Mouse (Mus musculus): ENCODE data around the gene Myt1. TPM values are rescaled to one million over a fixed set of nuclear protein-coding genes. Genes with fewer than 3 reads are reported as not detected.
A peak's percentile ranks its signal among the peaks of the same experiment; 100 is the strongest.

Gene Myt1
- total and polyA plus RNA-seq, 2 experiments from 2014 or later: 7.6 to 57.4 TPM

DNA sequence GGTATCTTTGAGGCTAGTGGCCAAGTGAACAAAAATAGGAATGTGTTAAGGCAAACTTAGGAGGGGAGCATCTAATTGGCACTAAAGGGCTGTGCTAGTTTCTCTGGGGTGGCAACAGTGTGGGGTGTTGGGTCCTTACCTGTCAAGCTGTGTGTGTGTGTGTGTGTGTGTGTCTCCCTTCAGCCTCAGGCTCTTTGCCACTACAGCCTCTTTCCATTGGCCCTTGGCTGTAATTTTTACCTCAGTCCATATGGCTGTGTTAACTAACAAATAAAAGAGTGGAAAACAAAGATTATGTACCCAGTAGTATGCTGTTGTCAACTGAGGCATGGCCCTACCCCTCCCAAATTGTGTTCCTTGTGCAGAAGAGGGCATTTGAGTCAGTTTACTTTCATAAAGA, 5.3 kb downstream of the Myt1 start:
- no peak for ATAC-seq (ENCODE audit: low FRiP score)
- H3K36me3 ChIP-seq (ENCODE audit: insufficient read depth, low read length): no peaks in the 10 kb centered on the region
- H3K27me3 ChIP-seq (ENCODE audit: insufficient read depth, low read length): no peaks in the 10 kb centered on the region
- H3K4me2 ChIP-seq (ENCODE audit: low read depth, low read length, poor library complexity, severe bottlenecking): peak overlapping the region; percentile 76
- H3K4me3 ChIP-seq (ENCODE audit: low read depth, low read length): peak overlapping the region; percentile 55
- peak overlapping the region; percentile 70; the same call in 1 of the 2 replicates for H3K9ac ChIP-seq (replicated peaks; ENCODE audit: low read length, poor library complexity, severe bottlenecking)
- H3K4me1 ChIP-seq (ENCODE audit: insufficient read depth, low read length): peaks cover 22% of the 10 kb centered on the region
- no peak for DNase-seq (ENCODE audit: low spot score)
- TF ChIP-seq CTCF (IDR thresholded peaks at IDR 0.05): no peak
- 0 out of 2 replicates have a peak overlapping the region, but pooled peaks have one; percentile 1 for H3K27ac ChIP-seq (ENCODE audit: low read depth, low read length)
- H3K9me3 ChIP-seq (ENCODE audit: low read length): no peaks in the 10 kb centered on the region

- TF ChIP-seq CTCF (IDR thresholded peaks at IDR 0.05): no peak
- H3K27me3 ChIP-seq (ENCODE audit: insufficient read depth, low read length): no peaks in the 10 kb centered on the region
- H3K9ac ChIP-seq (replicated peaks; ENCODE audit: low read length, poor library complexity, severe bottlenecking): 0 out of 2 replicates have a peak overlapping the region, but pooled peaks have one; percentile 13
- WGBS: 61% methylated on average over 2 of the region's 2 CpGs
- H3K4me1 ChIP-seq (ENCODE audit: insufficient read depth, low read length): peaks cover 17% of the 10 kb centered on the region
- DNase-seq (ENCODE audit: low spot score) (no peak), ATAC-seq (ENCODE audit: low FRiP score) (no peak)
- H3K36me3 ChIP-seq (ENCODE audit: insufficient read depth, low read length): no peaks in the 10 kb centered on the region
- H3K4me2 ChIP-seq (ENCODE audit: low read depth, low read length, poor library complexity, severe bottlenecking): peak overlapping the region; percentile 76
- no peaks in the 10 kb centered on the region for H3K9me3 ChIP-seq (ENCODE audit: low read length)
- peak overlapping the region; percentile 55 for H3K4me3 ChIP-seq (ENCODE audit: low read depth, low read length)
- no peak overlapping the region for H3K27ac ChIP-seq (ENCODE audit: low read depth, low read length)
Observed at GRCm38 (mm10) chr2:181769397-181769796, 6.3 kb downstream of the Myt1 start.

DNA sequence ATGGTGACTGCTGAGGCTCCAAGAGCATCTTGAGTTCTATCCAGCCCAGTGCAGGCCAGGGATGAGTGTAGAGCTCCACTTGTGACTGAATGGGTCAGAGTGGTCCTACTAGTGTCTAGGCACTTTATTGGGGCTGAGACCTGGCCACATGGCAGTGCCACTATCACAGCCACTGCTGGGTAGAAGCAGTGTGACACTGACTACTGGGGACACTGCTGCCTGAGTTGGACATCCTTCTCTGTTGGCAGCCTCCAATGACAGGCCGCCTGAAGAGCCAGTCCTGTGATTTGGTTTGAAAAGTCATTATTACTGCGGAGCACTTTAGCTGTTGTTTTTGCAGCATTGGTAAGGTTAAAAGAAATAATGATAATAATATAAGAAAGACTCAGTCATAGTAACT, 10.1 kb downstream of the Myt1 start:
- no peak for ATAC-seq (ENCODE audit: low FRiP score)
- Histone ChIP-seq H3K4me2 (ENCODE audit: low read depth, low read length, poor library complexity, severe bottlenecking) (no peak overlapping the region), H3K36me3 (ENCODE audit: insufficient read depth, low read length) (no peaks in the 10 kb centered on the region), H3K27me3 (ENCODE audit: insufficient read depth, low read length) (no peaks in the 10 kb centered on the region), H3K27ac (ENCODE audit: low read depth, low read length) (0 out of 2 replicates have a peak overlapping the region, but pooled peaks have one; percentile 12), H3K4me3 (ENCODE audit: low read depth, low read length) (no peak overlapping the region), H3K9me3 (ENCODE audit: low read length) (no peaks in the 10 kb centered on the region), H3K4me1 (ENCODE audit: insufficient read depth, low read length) (peaks cover 12% of the 10 kb centered on the region), H3K9ac (replicated peaks; ENCODE audit: low read length, poor library complexity, severe bottlenecking) (no peak overlapping the region)
- DNase-seq (ENCODE audit: low spot score): no peak
- no peak for TF ChIP-seq CTCF (IDR thresholded peaks at IDR 0.05)
- WGBS: 52% methylated on average over 2 of the region's 2 CpGs

DNA sequence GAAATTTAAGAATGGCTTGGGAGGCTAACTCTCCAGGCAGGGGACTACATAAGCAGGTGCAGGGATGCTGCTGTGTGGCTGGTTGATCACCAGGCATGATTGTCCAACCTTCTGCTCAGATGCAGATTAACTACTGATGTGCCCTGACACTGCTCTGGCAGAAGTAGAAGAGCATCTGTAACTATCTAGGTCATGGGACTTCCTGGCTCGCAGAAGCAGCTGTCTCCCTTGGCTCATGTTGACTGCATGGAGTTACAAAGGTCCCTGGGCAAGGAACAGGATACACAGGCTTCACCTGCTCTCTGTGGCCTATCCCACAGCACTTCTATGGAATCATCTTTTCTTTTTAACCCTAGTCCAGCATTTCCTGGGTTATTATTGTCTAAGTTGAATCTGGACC, 12.7 kb downstream of the Myt1 start:
- no peak overlapping the region for H3K4me3 ChIP-seq (ENCODE audit: low read depth, low read length)
- no peak overlapping the region for H3K9ac ChIP-seq (replicated peaks; ENCODE audit: low read length, poor library complexity, severe bottlenecking)
- H3K4me2 ChIP-seq (ENCODE audit: low read depth, low read length, poor library complexity, severe bottlenecking): no peak overlapping the region
- 68% methylated on average over 1 of the region's 1 CpGs for WGBS
- no peaks in the 10 kb centered on the region for H3K27me3 ChIP-seq (ENCODE audit: insufficient read depth, low read length)
- peaks cover 5% of the 10 kb centered on the region; the same call in 1 of the 2 replicates for H3K4me1 ChIP-seq (ENCODE audit: insufficient read depth, low read length)
- no peaks in the 10 kb centered on the region for H3K9me3 ChIP-seq (ENCODE audit: low read length)
- ATAC-seq (ENCODE audit: low FRiP score): no peak
- no peak for TF ChIP-seq CTCF (IDR thresholded peaks at IDR 0.05)
- DNase-seq (ENCODE audit: low spot score): peak; percentile 70
- H3K27ac ChIP-seq (ENCODE audit: low read depth, low read length): no peak overlapping the region
- no peaks in the 10 kb centered on the region for H3K36me3 ChIP-seq (ENCODE audit: insufficient read depth, low read length)

DNA sequence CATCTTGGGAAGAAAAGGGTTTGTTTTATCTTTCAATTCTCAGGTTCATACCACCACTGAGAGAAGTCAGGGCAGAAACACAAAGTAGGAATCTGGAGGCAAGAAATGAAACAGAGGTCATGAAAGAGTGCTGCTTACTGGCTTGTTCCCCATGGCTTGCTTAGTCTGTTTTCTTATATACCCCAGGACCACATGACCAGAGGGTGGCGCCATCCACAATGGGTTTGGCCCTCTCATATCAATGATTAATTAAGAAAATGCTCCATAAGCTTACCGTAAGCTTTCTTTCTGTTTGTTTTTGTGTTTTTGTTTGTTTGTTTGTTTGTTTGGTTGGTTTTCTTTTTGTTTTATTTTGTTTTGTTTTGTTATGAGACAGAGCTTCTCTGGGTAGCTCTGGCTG, 14.6 kb downstream of the Myt1 start:
- no peak for DNase-seq (ENCODE audit: low spot score)
- Histone ChIP-seq H3K36me3 (ENCODE audit: insufficient read depth, low read length) (no peaks in the 10 kb centered on the region), H3K27me3 (ENCODE audit: insufficient read depth, low read length) (no peaks in the 10 kb centered on the region), H3K4me2 (ENCODE audit: low read depth, low read length, poor library complexity, severe bottlenecking) (no peak overlapping the region), H3K9ac (replicated peaks; ENCODE audit: low read length, poor library complexity, severe bottlenecking) (no peak overlapping the region), H3K4me1 (ENCODE audit: insufficient read depth, low read length) (peaks cover 11% of the 10 kb centered on the region; the same call in 1 of the 2 replicates), H3K4me3 (ENCODE audit: low read depth, low read length) (no peak overlapping the region), H3K27ac (ENCODE audit: low read depth, low read length) (no peak overlapping the region), H3K9me3 (ENCODE audit: low read length) (no peaks in the 10 kb centered on the region)
- WGBS: 49% methylated on average over 2 of the region's 2 CpGs
- peak; percentile 21 for TF ChIP-seq CTCF (IDR thresholded peaks at IDR 0.05)
- no peak for ATAC-seq (ENCODE audit: low FRiP score)

DNA sequence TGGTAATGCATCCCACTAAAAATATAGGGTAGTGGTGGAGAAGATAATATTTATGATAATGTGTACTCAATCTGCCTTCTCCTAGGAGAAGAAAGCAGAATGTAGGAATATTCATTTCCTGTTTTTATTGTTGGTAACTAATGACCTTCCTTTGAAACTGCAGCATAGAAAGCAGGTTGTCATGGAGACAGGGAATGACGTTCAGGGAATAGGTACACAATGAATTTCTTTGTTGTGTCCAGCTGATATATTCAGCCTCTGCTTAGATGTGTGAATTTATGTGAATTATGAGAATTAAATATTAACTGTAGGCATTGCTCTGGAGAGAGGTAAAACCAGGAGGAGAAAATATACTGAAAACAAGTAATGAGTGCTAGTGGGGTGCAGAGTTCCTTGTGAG, 18.3 kb downstream of the Myt1 start:
- Histone ChIP-seq H3K27me3 (ENCODE audit: insufficient read depth, low read length) (no peaks in the 10 kb centered on the region), H3K4me3 (ENCODE audit: low read depth, low read length) (no peak overlapping the region), H3K9ac (replicated peaks; ENCODE audit: low read length, poor library complexity, severe bottlenecking) (no peak overlapping the region), H3K9me3 (ENCODE audit: low read length) (no peaks in the 10 kb centered on the region), H3K36me3 (ENCODE audit: insufficient read depth, low read length) (no peaks in the 10 kb centered on the region), H3K4me1 (ENCODE audit: insufficient read depth, low read length) (peaks cover 6% of the 10 kb centered on the region; the same call in 1 of the 2 replicates), H3K4me2 (ENCODE audit: low read depth, low read length, poor library complexity, severe bottlenecking) (no peak overlapping the region), H3K27ac (ENCODE audit: low read depth, low read length) (peak overlapping the region; percentile 65)
- DNase-seq (ENCODE audit: low spot score): peak; percentile 58
- no peak for ATAC-seq (ENCODE audit: low FRiP score)
- no peak for TF ChIP-seq CTCF (IDR thresholded peaks at IDR 0.05)
- 8% methylated on average over 1 of the region's 1 CpGs for WGBS

Measured in midbrain, postnatal 0 days (tissue).